13 mouse cellular contexts compared by ENCODE assay signal in genomic region chr5:17835302-17836097, GRCm38 (mm10). TPM values are rescaled to one million over a fixed set of nuclear protein-coding genes. Genes with fewer than 3 reads are reported as not detected.
DNase-seq lines count a peak whose midpoint lies in the region; ATAC-seq and TF ChIP-seq lines count a peak whose summit lies in the region.
"Had no signal": no experiment of that assay in that cellular context is flagged by ENCODE, and none has a peak within 500 bp of the region (broad histone marks: within the 10 kb centered on the region; RNA-seq: fewer than 3 reads in every experiment).

No protein-coding gene starts in this region.

- no peaks in the 10 kb centered on the region for H3K4me1 ChIP-seq in liver, adult 2 months (ENCODE audit: control insufficient read depth, insufficient read depth, low read length)
- H3K4me1 ChIP-seq: forebrain, embryonic 15.5 days had no signal

- no peaks in the 10 kb centered on the region for H3K27me3 ChIP-seq in liver, adult 2 months (ENCODE audit: control insufficient read depth, insufficient read depth, low read length)
- H3K27me3 ChIP-seq: forebrain, embryonic 15.5 days had no signal

- H3K79me2 ChIP-seq in liver, adult 2 months (ENCODE audit: control insufficient read depth, insufficient read depth, low read length): no peaks in the 10 kb centered on the region

- H3K4me3 ChIP-seq in liver, adult 2 months (ENCODE audit: insufficient read depth, low read depth, low read length): no peak overlapping the region; the same call in 1 of the 2 replicates
- no peak overlapping the region for H3K4me3 ChIP-seq in layer of hippocampus, adult 2 months
- H3K4me3 ChIP-seq: forebrain, embryonic 15.5 days had no signal

- H3K9ac ChIP-seq in liver, adult 2 months (ENCODE audit: low read depth, low read length): no peak overlapping the region
- H3K9ac ChIP-seq: forebrain, embryonic 15.5 days had no signal

- no peak overlapping the region for H3K27ac ChIP-seq in liver, adult 2 months (replicated peaks; ENCODE audit: insufficient read depth, low read depth, low read length)
- no peak overlapping the region for H3K27ac ChIP-seq in layer of hippocampus, adult 2 months
- H3K27ac ChIP-seq: forebrain, embryonic 15.5 days had no signal

- DNase-seq in gastrocnemius, postnatal 25 days: peak; percentile 19
- no peak for DNase-seq in gastrocnemius, postnatal 4 days (ENCODE audit: low spot score in 2 of 2)
- DNase-seq in liver, adult 2 months (ENCODE audit: extremely low read depth, low read depth, low spot score): peak; percentile 53
- DNase-seq in liver: no peak
- peak; percentile 92 for DNase-seq in adipocyte (ENCODE audit: low spot score)
- DNase-seq in lung, postnatal 4 days: peak; percentile 22 to 32
- no peak for DNase-seq in layer of hippocampus, adult 2 months (ENCODE audit: low spot score in 2 of 2)
- DNase-seq: adrenal gland, postnatal 36 days; cerebellum, adult 8-10 months had no signal

- no peak for TF ChIP-seq CTCF in liver, adult 2 months (IDR thresholded peaks at IDR 0.05; ENCODE audit: low read depth, low read length)
- no peak for TF ChIP-seq CTCF in layer of hippocampus, adult 2 months (conservative IDR thresholded peaks at IDR 0.05)

- no peak for TF ChIP-seq POLR2A in liver, adult 2 months (IDR thresholded peaks at IDR 0.05; ENCODE audit: extremely low read depth, insufficient read depth, low read length)

- no peaks in the 10 kb centered on the region for H3K36me3 ChIP-seq in liver, adult 2 months (ENCODE audit: control insufficient read depth, insufficient read depth, low read length)
- H3K36me3 ChIP-seq: forebrain, embryonic 15.5 days had no signal

- 48% methylated on average over 4 of the region's 4 CpGs for WGBS in liver, adult 2 months

- ATAC-seq in activated CD4-positive, CD25-positive, alpha-beta regulatory T cell, adult 4 months: no peak
- ATAC-seq: forebrain, embryonic 15.5 days; intestine, embryonic 16.5 days had no signal

RNA-seq across cellular contexts. Expression of gene Cd36, which starts 53.1 kb away (rescaled TPM):
- total RNA-seq in gastrocnemius, postnatal 25 days (2021): 100 to 1,000 TPM; 257 to 289 TPM
- 100 to 1,000 TPM; 395 to 448 TPM for total RNA-seq in gastrocnemius, postnatal 4 days (2021)
- 62.4 and 73.3 TPM in 2 replicates for total RNA-seq in liver, adult 2 months (2014; rRNA removed)
- 3.6 and 19.7 TPM in 2 replicates for polyA plus RNA-seq in liver, adult 2 months (2012; rRNA removed)
- polyA plus RNA-seq in activated CD4-positive, CD25-positive, alpha-beta regulatory T cell, adult 4 months (2017; shearing (Covaris generic)): under 1 TPM in 1 of 2 experiments, not detected in 1; 0.20 TPM
- 1 to 10 TPM; 1.5 to 3.3 TPM for total RNA-seq in layer of hippocampus, adult 2 months (2021)
- total RNA-seq: granulocyte monocyte progenitor cell, adult 5-6 weeks had no signal

Comparison
In these comparisons a context has a peak if more than half of its experiments do, and no peak if none do; other contexts are left out.
1. DNase-seq: peak in gastrocnemius, postnatal 25 days (single experiment), liver, adult 2 months (single experiment), adipocyte (single experiment) and lung, postnatal 4 days (2 of 2); none in gastrocnemius, postnatal 4 days (0 of 2), liver (single experiment) and layer of hippocampus, adult 2 months (0 of 2).
2. RNA of gene Cd36, which starts 53.1 kb away (total RNA-seq): 395 to 448 TPM in gastrocnemius, postnatal 4 days, 257 to 289 TPM in gastrocnemius, postnatal 25 days and 62.4 to 73.3 TPM in liver, adult 2 months; 1.5 to 3.3 TPM in layer of hippocampus, adult 2 months; every median in the first group is over 10 times any median in the second.